Mouse (Mus musculus) left cerebral cortex, postnatal 25 days (tissue): ENCODE results near the gene Gps1. TPM values are rescaled to one million over a fixed set of nuclear protein-coding genes. Genes with fewer than 3 reads are reported as not detected.
"Not testable (repeated sequence)": the region's sequence is repeated elsewhere in the genome, so short reads cannot be mapped to it uniquely, and the experiment has no call there.

ENCODE experiments used
- DNase-seq, 2 experiments: peaks; one replicate each; pipeline ENCODE4 v3.0.0; 2022; ENCODE audit warnings: low spot score in 2 of 2, mixed read lengths in 1 of 2
- intact Hi-C: fragments of 180-260 bp; cut with DNase I; formaldehyde crosslinking; loops from one replicate; pipeline ENCODE4 v1.15.1; 2025
- total RNA-seq, 2 experiments: library from RNA; stranded (reverse); gene quantifications; 2 replicates each; pipeline ENCODE4 v1.2.3; 2021

Gps1 gene
- total RNA-seq, 2 experiments from 2014 or later = 139 to 143 TPM

GRCm38 (mm10) chr11:120819556-120819955 is 35.5 kb downstream of the Gps1 start:
- intact Hi-C loops = no loop called here

GRCm38 (mm10) chr11:120820546-120820945 is 36.5 kb downstream of the Gps1 start:
- DNase-seq = no peak
- intact Hi-C loops = no loop called here

More at GRCm38 (mm10) chr11:120819556-120819955, 35.5 kb downstream of the Gps1 start:
- no peak for DNase-seq

- intact Hi-C loops = no loop called here
- no peak for DNase-seq
These were observed 37.2 kb downstream of the Gps1 start for GRCm38 (mm10) chr11:120821076-120821922.

- no peak for DNase-seq
- intact Hi-C loops = no loop called here
These were observed 38.2 kb downstream of the Gps1 start for GRCm38 (mm10) chr11:120822321-120822720.

- intact Hi-C loops = no loop called here
- no peak for DNase-seq
These were observed 38.9 kb downstream of the Gps1 start for GRCm38 (mm10) chr11:120822831-120823550.

- DNase-seq = no peak
- intact Hi-C loops = no loop called here
These were observed 39.5 kb downstream of the Gps1 start for GRCm38 (mm10) chr11:120823551-120823947.

- DNase-seq = peak; percentile 99
- intact Hi-C loops = no loop called here
These were observed 40.1 kb downstream of the Gps1 start, which contains the start of gene Fasn for GRCm38 (mm10) chr11:120823956-120824786. Gene Fasn, minus strand, starts transcription at chr11:120824547.

- intact Hi-C loops = no loop called here
- DNase-seq = no peak
These were observed 40.8 kb downstream of the Gps1 start for GRCm38 (mm10) chr11:120824787-120825288.

- no peak for DNase-seq
- intact Hi-C loops = no loop called here
These were observed 41.3 kb downstream of the Gps1 start for GRCm38 (mm10) chr11:120825289-120825863.

GRCm38 (mm10) chr11:120826016-120826953 is 42.2 kb downstream of the Gps1 start:
- no peak for DNase-seq
- intact Hi-C loops = no loop called here

- intact Hi-C loops = no loop called here
- DNase-seq = no peak
These were observed 44.3 kb downstream of the Gps1 start for GRCm38 (mm10) chr11:120828416-120828815.

- intact Hi-C loops = no loop called here
- no peak for DNase-seq
These were observed 45.9 kb downstream of the Gps1 start for GRCm38 (mm10) chr11:120829757-120830532.

GRCm38 (mm10) chr11:120830686-120831085 is 46.6 kb downstream of the Gps1 start:
- DNase-seq = no peak
- intact Hi-C loops = no loop called here

- DNase-seq = no peak
- intact Hi-C loops = no loop called here
These were observed 47.8 kb downstream of the Gps1 start for GRCm38 (mm10) chr11:120831659-120832440.

- DNase-seq, intact Hi-C loops: not testable (repeated sequence)
These were observed 48.9 kb downstream of the Gps1 start for GRCm38 (mm10) chr11:120832962-120833361.

- DNase-seq = peak in 1 of 2 experiments; percentile 34
These were observed 49.6 kb downstream of the Gps1 start for GRCm38 (mm10) chr11:120833555-120834280.

More at GRCm38 (mm10) chr11:120833555-120834280, 49.6 kb downstream of the Gps1 start:
- intact Hi-C loops = no loop called here
